Mouse (Mus musculus) small intestine, adult 2 months (tissue): Measurements from ENCODE around the gene Slc35d3. TPM values are rescaled to one million over a fixed set of nuclear protein-coding genes. Genes with fewer than 3 reads are reported as not detected.

ENCODE experiments used
- H3K27ac ChIP-seq: fragments of 200-500 bp; 2 replicates; pipeline ENCODE4 v1.5.1; 2012; ENCODE audit warnings: low read depth, low read length, control low read depth, inconsistent platforms; ENCODE audit not compliant: insufficient read depth
- H3K27me3 ChIP-seq: fragments of 200-500 bp; 2 replicates; pipeline ENCODE4 v1.6.1; 2012; ENCODE audit warnings: mild to moderate bottlenecking, moderate library complexity, low read length, inconsistent platforms; ENCODE audit not compliant: control insufficient read depth, insufficient read depth
- H3K36me3 ChIP-seq: fragments of 200-500 bp; 2 replicates; pipeline ENCODE4 v1.6.1; 2012; ENCODE audit warnings: mild to moderate bottlenecking, low read length, control low read depth, inconsistent platforms; ENCODE audit not compliant: control insufficient read depth, insufficient read depth
- H3K4me1 ChIP-seq: fragments of 200-500 bp; 2 replicates; pipeline ENCODE4 v1.6.1; 2012; ENCODE audit warnings: low read length, inconsistent platforms, mixed read lengths; ENCODE audit not compliant: control insufficient read depth, insufficient read depth, insufficient read length
- H3K4me3 ChIP-seq: fragments of 200-500 bp; 2 replicates; pipeline ENCODE4 v1.5.1; 2012; ENCODE audit warnings: low read depth, mild to moderate bottlenecking, control low read depth, inconsistent platforms, low read length, moderate library complexity
- CTCF ChIP-seq: fragments of 200-500 bp; IDR thresholded peaks from 2 replicates; pipeline ENCODE4 v1.5.1; 2012; ENCODE audit warnings: low read depth, mild to moderate bottlenecking, control low read depth, inconsistent platforms, low read length, moderate library complexity, mixed read lengths; ENCODE audit not compliant: insufficient replicate concordance, insufficient read length; ENCODE audit errors: extremely low read depth
- POLR2A ChIP-seq: fragments of 200-500 bp; IDR thresholded peaks from 2 replicates; pipeline ENCODE4 v1.6.1; 2012; ENCODE audit warnings: low read depth, mild to moderate bottlenecking, control low read depth, inconsistent platforms, low read length, moderate library complexity
- WGBS: fragments of 180-500 bp; shearing (Covaris S2); methylation state at CpG from one replicate; pipeline ENCODE4 v1.1.7; 2018; 5-methylcytosine and 5-hydroxymethylcytosine counted together
- polyA plus RNA-seq: library from polyadenylated mRNA; depleted of rRNA; stranded (reverse); fragments of >200 nt; gene quantifications from 2 replicates; pipeline ENCODE4 v1.2.3, GENCODE M21; 2012; rRNA removed

The Slc35d3 gene
- 0.94 and 1.0 TPM in 2 replicates for polyA plus RNA-seq

GRCm38 (mm10) chr10:19850998-19851691 lies at the start of gene Slc35d3:
TSS of gene Slc35d3 (minus strand) at chr10:19851459.
- H3K4me1 ChIP-seq = peaks cover 19% of the 10 kb centered on the region
- H3K4me3 ChIP-seq = peak within 1 kb of the TSS; percentile 47
- no peak within 1 kb of the TSS for H3K27ac ChIP-seq
- TF ChIP-seq CTCF (no peak), POLR2A (no peak)
- H3K36me3 ChIP-seq = no peaks in the 10 kb centered on the region
- peaks cover 44% of the 10 kb centered on the region for H3K27me3 ChIP-seq
- 1% methylated on average over 72 of the region's 72 CpGs for WGBS

- TF ChIP-seq POLR2A (no peak), CTCF (no peak)
- Histone ChIP-seq H3K27me3 (no peaks in the 10 kb centered on the region), H3K4me3 (no peak overlapping the region), H3K27ac (no peak overlapping the region), H3K36me3 (peaks cover 12% of the 10 kb centered on the region), H3K4me1 (no peaks in the 10 kb centered on the region)
- 67% methylated on average over 2 of the region's 2 CpGs for WGBS
Observed at GRCm38 (mm10) chr10:19900191-19900590, 48.9 kb upstream of the Slc35d3 start.

GRCm38 (mm10) chr10:19893976-19894375 lies 42.7 kb upstream of the Slc35d3 start:
- WGBS = 19% methylated on average over 4 of the region's 4 CpGs
- H3K27ac ChIP-seq = no peak overlapping the region
- H3K36me3 ChIP-seq = peaks cover 14% of the 10 kb centered on the region
- TF ChIP-seq CTCF (peak; percentile 45; the same call in 1 of the 2 replicates), POLR2A (no peak)
- no peaks in the 10 kb centered on the region for H3K27me3 ChIP-seq
- 0 out of 2 replicates have a peak, but pooled peaks cover 2% of the 10 kb centered on the region for H3K4me1 ChIP-seq
- no peak overlapping the region for H3K4me3 ChIP-seq

- no peak overlapping the region for H3K4me3 ChIP-seq
- WGBS = 71% methylated on average over 6 of the region's 6 CpGs
- H3K27ac ChIP-seq = no peak overlapping the region
- no peaks in the 10 kb centered on the region for H3K27me3 ChIP-seq
- TF ChIP-seq POLR2A (no peak), CTCF (no peak)
- H3K4me1 ChIP-seq = 0 out of 2 replicates have a peak, but pooled peaks cover 2% of the 10 kb centered on the region
- H3K36me3 ChIP-seq = peaks cover 15% of the 10 kb centered on the region
Observed at GRCm38 (mm10) chr10:19893146-19893545, 41.9 kb upstream of the Slc35d3 start.

GRCm38 (mm10) chr10:19891686-19892085 lies 40.4 kb upstream of the Slc35d3 start:
- TF ChIP-seq POLR2A (no peak), CTCF (no peak)
- WGBS = 75% methylated on average over 3 of the region's 3 CpGs
- Histone ChIP-seq H3K4me1 (0 out of 2 replicates have a peak, but pooled peaks cover 2% of the 10 kb centered on the region), H3K27me3 (no peaks in the 10 kb centered on the region), H3K27ac (no peak overlapping the region), H3K4me3 (no peak overlapping the region), H3K36me3 (peaks cover 21% of the 10 kb centered on the region)

- Histone ChIP-seq H3K4me3 (no peak overlapping the region), H3K27ac (no peak overlapping the region), H3K27me3 (no peaks in the 10 kb centered on the region), H3K36me3 (peaks cover 29% of the 10 kb centered on the region), H3K4me1 (0 out of 2 replicates have a peak, but pooled peaks cover 2% of the 10 kb centered on the region)
- 83% methylated on average over 3 of the region's 3 CpGs for WGBS
- TF ChIP-seq CTCF (no peak), POLR2A (no peak)
Observed at GRCm38 (mm10) chr10:19889908-19890307, 38.6 kb upstream of the Slc35d3 start.

- WGBS = 80% methylated on average over 3 of the region's 3 CpGs
- TF ChIP-seq CTCF = no peak
- TF ChIP-seq POLR2A = no peak
- H3K27me3 ChIP-seq = no peaks in the 10 kb centered on the region
- H3K36me3 ChIP-seq = peaks cover 24% of the 10 kb centered on the region
- no peak overlapping the region for H3K4me3 ChIP-seq
- 0 out of 2 replicates have a peak, but pooled peaks cover 2% of the 10 kb centered on the region for H3K4me1 ChIP-seq
- H3K27ac ChIP-seq = no peak overlapping the region
Observed at GRCm38 (mm10) chr10:19886249-19886648, 35.0 kb upstream of the Slc35d3 start.
